Mouse (Mus musculus): ENCODE results near the gene Adat1. TPM values are rescaled to one million over a fixed set of nuclear protein-coding genes. Genes with fewer than 3 reads are reported as not detected.
A peak's percentile ranks its signal among the peaks of the same experiment; 100 is the strongest.

Adat1 gene
- polyA plus RNA-seq, 1 experiment from 2014 or later: 5.6 TPM

DNA sequence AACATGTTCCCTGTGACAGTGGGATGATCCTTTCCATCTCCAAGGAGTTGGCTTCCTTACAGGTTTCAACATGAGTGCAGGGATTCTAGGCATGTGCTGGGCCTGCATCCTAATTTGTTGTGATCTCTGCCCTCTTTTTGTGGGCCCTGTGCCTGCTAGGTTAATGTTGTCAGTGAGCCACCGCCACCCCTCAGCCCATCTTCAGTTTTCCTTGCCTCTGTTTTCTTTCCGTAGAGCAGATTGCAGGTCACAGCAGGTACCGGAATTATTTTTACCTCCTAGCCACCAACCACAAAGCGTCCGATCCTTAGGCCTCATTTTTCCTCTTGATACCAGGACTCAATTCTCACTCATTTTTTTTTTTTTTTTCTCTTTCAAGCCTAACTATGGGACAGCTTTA is 40.2 kb downstream of the Adat1 start:
- no peaks in the 10 kb centered on the region for H3K9me3 ChIP-seq (ENCODE audit: control insufficient read depth, low read length)
- H3K27me3 ChIP-seq (ENCODE audit: control insufficient read depth, insufficient read depth, low read length): no peaks in the 10 kb centered on the region
- DNase-seq (no peak), ATAC-seq (ENCODE audit: low FRiP score, low TSS enrichment) (no peak)
- 93% methylated on average over 5 of the region's 5 CpGs for WGBS
- H3K36me3 ChIP-seq (ENCODE audit: control insufficient read depth, insufficient read depth, low read length): peaks cover 75% of the 10 kb centered on the region
- H3K4me2 ChIP-seq (ENCODE audit: low read length): no peak overlapping the region
- no peak overlapping the region for H3K9ac ChIP-seq (replicated peaks; ENCODE audit: low read length)
- no peaks in the 10 kb centered on the region for H3K4me1 ChIP-seq (ENCODE audit: control insufficient read depth, insufficient read depth, low read length)
- H3K27ac ChIP-seq (replicated peaks; ENCODE audit: low read depth, low read length): no peak overlapping the region
- no peak overlapping the region for H3K4me3 ChIP-seq (replicated peaks; ENCODE audit: low read depth, low read length)

DNA sequence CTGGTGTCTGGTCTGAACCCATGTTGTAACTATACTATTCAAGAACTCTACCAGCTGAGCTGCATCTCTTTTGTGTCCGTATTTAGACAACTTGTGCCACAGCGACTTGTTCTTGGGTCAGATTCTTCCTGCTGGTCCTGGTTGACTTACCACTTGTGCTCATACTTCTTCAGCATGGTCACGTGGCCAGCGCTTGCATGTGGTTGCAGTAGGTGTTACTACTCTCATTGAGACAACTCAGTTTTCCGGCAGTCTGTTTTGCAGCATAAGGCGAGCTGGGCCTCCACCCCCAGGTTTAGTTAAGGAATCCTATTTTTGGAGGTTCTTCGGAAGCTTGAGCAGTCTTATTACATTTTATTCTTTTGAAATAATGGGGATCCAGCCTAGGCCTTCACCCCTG is 40.8 kb downstream of the Adat1 start:
- no peak overlapping the region for H3K27ac ChIP-seq (replicated peaks; ENCODE audit: low read depth, low read length)
- no peak overlapping the region for H3K4me2 ChIP-seq (ENCODE audit: low read length)
- WGBS: 95% methylated on average over 7 of the region's 7 CpGs
- H3K27me3 ChIP-seq (ENCODE audit: control insufficient read depth, insufficient read depth, low read length): no peaks in the 10 kb centered on the region
- no peaks in the 10 kb centered on the region for H3K9me3 ChIP-seq (ENCODE audit: control insufficient read depth, low read length)
- no peak for ATAC-seq (ENCODE audit: low FRiP score, low TSS enrichment)
- peaks cover 75% of the 10 kb centered on the region for H3K36me3 ChIP-seq (ENCODE audit: control insufficient read depth, insufficient read depth, low read length)
- no peak overlapping the region for H3K4me3 ChIP-seq (replicated peaks; ENCODE audit: low read depth, low read length)
- no peak for DNase-seq
- H3K9ac ChIP-seq (replicated peaks; ENCODE audit: low read length): no peak overlapping the region
- no peaks in the 10 kb centered on the region for H3K4me1 ChIP-seq (ENCODE audit: control insufficient read depth, insufficient read depth, low read length)

GRCm38 (mm10) chr8:111950846-111951245 is 41.3 kb downstream of the Adat1 start:
- Histone ChIP-seq H3K9me3 (ENCODE audit: control insufficient read depth, low read length) (no peaks in the 10 kb centered on the region), H3K4me1 (ENCODE audit: control insufficient read depth, insufficient read depth, low read length) (no peaks in the 10 kb centered on the region), H3K9ac (replicated peaks; ENCODE audit: low read length) (no peak overlapping the region), H3K4me3 (replicated peaks; ENCODE audit: low read depth, low read length) (no peak overlapping the region), H3K27me3 (ENCODE audit: control insufficient read depth, insufficient read depth, low read length) (no peaks in the 10 kb centered on the region), H3K36me3 (ENCODE audit: control insufficient read depth, insufficient read depth, low read length) (peaks cover 77% of the 10 kb centered on the region), H3K4me2 (ENCODE audit: low read length) (no peak overlapping the region), H3K27ac (replicated peaks; ENCODE audit: low read depth, low read length) (no peak overlapping the region)
- no peak for DNase-seq
- no peak for ATAC-seq (ENCODE audit: low FRiP score, low TSS enrichment)
- WGBS: 95% methylated on average over 3 of the region's 3 CpGs

DNA sequence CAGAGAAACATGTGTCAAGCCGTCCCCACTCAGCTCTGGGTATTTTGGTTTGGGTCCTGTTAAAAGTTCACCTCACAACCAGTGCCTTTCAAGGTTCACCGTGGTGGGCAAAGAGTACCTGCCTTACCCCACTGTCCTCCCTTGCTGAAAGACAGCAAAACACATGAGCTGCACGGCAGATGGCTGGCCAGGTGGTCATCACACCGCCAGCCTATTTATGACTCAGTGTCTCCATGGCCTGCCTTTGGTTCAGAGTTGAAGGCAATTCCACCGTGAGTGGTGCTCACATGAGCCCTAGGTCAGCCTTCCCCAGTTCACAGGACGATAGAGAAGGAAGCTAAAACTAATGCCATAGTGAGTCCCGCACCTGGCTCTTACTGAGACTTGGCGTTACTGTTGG is 44.1 kb downstream of the Adat1 start:
- Histone ChIP-seq H3K9me3 (ENCODE audit: control insufficient read depth, low read length) (no peaks in the 10 kb centered on the region), H3K36me3 (ENCODE audit: control insufficient read depth, insufficient read depth, low read length) (peaks cover 83% of the 10 kb centered on the region), H3K4me2 (ENCODE audit: low read length) (no peak overlapping the region), H3K4me1 (ENCODE audit: control insufficient read depth, insufficient read depth, low read length) (no peaks in the 10 kb centered on the region), H3K4me3 (replicated peaks; ENCODE audit: low read depth, low read length) (no peak overlapping the region), H3K27ac (replicated peaks; ENCODE audit: low read depth, low read length) (no peak overlapping the region), H3K27me3 (ENCODE audit: control insufficient read depth, insufficient read depth, low read length) (no peaks in the 10 kb centered on the region), H3K9ac (replicated peaks; ENCODE audit: low read length) (no peak overlapping the region)
- ATAC-seq (ENCODE audit: low FRiP score, low TSS enrichment) (no peak), DNase-seq (no peak)
- 96% methylated on average over 8 of the region's 8 CpGs for WGBS

GRCm38 (mm10) chr8:111947144-111947543 is 45.0 kb downstream of the Adat1 start:
- no peak overlapping the region for H3K4me3 ChIP-seq (replicated peaks; ENCODE audit: low read depth, low read length)
- DNase-seq (no peak), ATAC-seq (ENCODE audit: low FRiP score, low TSS enrichment) (no peak)
- no peaks in the 10 kb centered on the region for H3K9me3 ChIP-seq (ENCODE audit: control insufficient read depth, low read length)
- no peak overlapping the region for H3K27ac ChIP-seq (replicated peaks; ENCODE audit: low read depth, low read length)
- WGBS: 92% methylated on average over 2 of the region's 2 CpGs
- peaks cover 84% of the 10 kb centered on the region for H3K36me3 ChIP-seq (ENCODE audit: control insufficient read depth, insufficient read depth, low read length)
- H3K9ac ChIP-seq (replicated peaks; ENCODE audit: low read length): no peak overlapping the region
- peaks cover under 1% of the 10 kb centered on the region; the same call in 1 of the 2 replicates for H3K4me1 ChIP-seq (ENCODE audit: control insufficient read depth, insufficient read depth, low read length)
- H3K4me2 ChIP-seq (ENCODE audit: low read length): no peak overlapping the region
- no peaks in the 10 kb centered on the region for H3K27me3 ChIP-seq (ENCODE audit: control insufficient read depth, insufficient read depth, low read length)

DNA sequence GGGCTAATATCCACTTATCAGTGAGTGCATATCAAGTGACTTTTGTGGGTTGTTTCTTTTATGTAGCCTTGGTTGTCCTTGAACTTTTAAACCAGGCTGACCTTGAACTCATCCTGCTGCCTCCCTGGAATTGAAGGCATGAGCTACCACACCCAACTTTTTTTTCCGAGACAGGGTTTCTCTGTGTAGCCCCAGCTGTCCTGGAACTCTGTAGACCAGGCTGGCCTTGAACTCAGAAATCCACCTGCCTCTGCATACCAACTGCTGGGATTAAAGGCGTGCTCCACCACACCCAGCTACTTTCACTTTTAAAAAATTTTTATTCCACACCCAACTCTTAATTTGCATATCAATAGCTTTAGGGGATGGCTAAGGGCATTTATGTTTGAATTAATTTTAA is 48.6 kb downstream of the Adat1 start:
- Histone ChIP-seq H3K27me3 (ENCODE audit: control insufficient read depth, insufficient read depth, low read length) (no peaks in the 10 kb centered on the region), H3K4me3 (replicated peaks; ENCODE audit: low read depth, low read length) (no peak overlapping the region), H3K36me3 (ENCODE audit: control insufficient read depth, insufficient read depth, low read length) (peaks cover 57% of the 10 kb centered on the region), H3K4me1 (ENCODE audit: control insufficient read depth, insufficient read depth, low read length) (peaks cover 14% of the 10 kb centered on the region), H3K9ac (replicated peaks; ENCODE audit: low read length) (no peak overlapping the region), H3K27ac (replicated peaks; ENCODE audit: low read depth, low read length) (no peak overlapping the region), H3K4me2 (ENCODE audit: low read length) (no peak overlapping the region), H3K9me3 (ENCODE audit: control insufficient read depth, low read length) (no peaks in the 10 kb centered on the region)
- WGBS: 86% methylated on average over 2 of the region's 2 CpGs
- no peak for DNase-seq
- no peak for ATAC-seq (ENCODE audit: low FRiP score, low TSS enrichment)

- Histone ChIP-seq H3K9me3 (ENCODE audit: control insufficient read depth, low read length) (no peaks in the 10 kb centered on the region), H3K4me1 (ENCODE audit: control insufficient read depth, insufficient read depth, low read length) (peaks cover 14% of the 10 kb centered on the region), H3K36me3 (ENCODE audit: control insufficient read depth, insufficient read depth, low read length) (peaks cover 35% of the 10 kb centered on the region), H3K9ac (replicated peaks; ENCODE audit: low read length) (peak overlapping the region; percentile 89), H3K4me2 (ENCODE audit: low read length) (peak overlapping the region; percentile 91), H3K27ac (replicated peaks; ENCODE audit: low read depth, low read length) (peak overlapping the region; percentile 70), H3K4me3 (replicated peaks; ENCODE audit: low read depth, low read length) (peak overlapping the region; percentile 99), H3K27me3 (ENCODE audit: control insufficient read depth, insufficient read depth, low read length) (no peaks in the 10 kb centered on the region)
- WGBS: under 1% methylated on average over 23 of the region's 23 CpGs
- ATAC-seq (ENCODE audit: low FRiP score, low TSS enrichment): peak; percentile 18; the same call in 1 of the 2 replicates
- DNase-seq: peak; percentile 11
Measured at GRCm38 (mm10) chr8:111941101-111941454, 51.0 kb downstream of the Adat1 start.

GRCm38 (mm10) chr8:111940171-111941100 is 51.7 kb downstream of the Adat1 start, which contains the start of gene Gabarapl2:
Gene Gabarapl2 (plus strand): TSS chr8:111940703.
- under 1% methylated on average over 62 of the region's 65 CpGs for WGBS
- Histone ChIP-seq H3K27ac (replicated peaks; ENCODE audit: low read depth, low read length) (peak within 1 kb of the TSS; percentile 70), H3K9me3 (ENCODE audit: control insufficient read depth, low read length) (no peaks in the 10 kb centered on the region)

More at GRCm38 (mm10) chr8:111940171-111941100, 51.7 kb downstream of the Adat1 start, which contains the start of gene Gabarapl2:
- Histone ChIP-seq H3K4me3 (replicated peaks; ENCODE audit: low read depth, low read length) (peak within 1 kb of the TSS; percentile 99), H3K36me3 (ENCODE audit: control insufficient read depth, insufficient read depth, low read length) (peaks cover 29% of the 10 kb centered on the region), H3K4me1 (ENCODE audit: control insufficient read depth, insufficient read depth, low read length) (peaks cover 14% of the 10 kb centered on the region), H3K4me2 (ENCODE audit: low read length) (peak within 1 kb of the TSS; percentile 91), H3K9ac (replicated peaks; ENCODE audit: low read length) (peak within 1 kb of the TSS; percentile 89), H3K27me3 (ENCODE audit: control insufficient read depth, insufficient read depth, low read length) (no peaks in the 10 kb centered on the region)
- peak; percentile 100 for DNase-seq
- peak; percentile 99 for ATAC-seq (ENCODE audit: low FRiP score, low TSS enrichment)

Data from midbrain, embryonic 14.5 days (tissue).